Mouse (Mus musculus): Measurements from ENCODE around the gene Cfi. TPM values are rescaled to one million over a fixed set of nuclear protein-coding genes. Genes with fewer than 3 reads are reported as not detected.

Gene Cfi
- polyA plus RNA-seq, 2 experiments = 90.4 to 153 TPM

- Histone ChIP-seq H3K27ac (peak overlapping the region; percentile 6; the same call in 1 of the 2 replicates), H3K27me3 (ENCODE audit: control insufficient read depth, insufficient read depth, low read length) (no peaks in the 10 kb centered on the region), H3K9ac (replicated peaks) (no peak overlapping the region), H3K4me1 (replicated peaks; ENCODE audit: control insufficient read depth in 2 of 2, insufficient read depth in 2 of 2, low read length in 1 of 2) (peaks cover 24 to 32% of the 10 kb centered on the region in 2 experiments), H3K9me3 (ENCODE audit: control insufficient read depth, low read length) (no peaks in the 10 kb centered on the region), H3K36me3 (replicated peaks; ENCODE audit: control insufficient read depth, insufficient read depth, low read depth) (peaks cover 19% of the 10 kb centered on the region), H3K4me3 (ENCODE audit: insufficient read depth in 1 of 2, low read depth in 2 of 2, low read length in 2 of 2) (no peak overlapping the region), H3K4me2 (ENCODE audit: low read depth) (no peak overlapping the region)
- TF ChIP-seq EP300 (IDR thresholded peaks at IDR 0.05; ENCODE audit: low read depth) (no peak), CTCF (IDR thresholded peaks at IDR 0.05; ENCODE audit: low read depth) (no peak)
- 76% methylated on average over 13 of the region's 13 CpGs for WGBS (ENCODE audit: insufficient replicate concordance)
- DNase-seq (ENCODE audit: low read depth in 3 of 3, low spot score in 3 of 3) (no peak), ATAC-seq (ENCODE audit: insufficient read depth) (no peak)
Measured at GRCm38 (mm10) chr3:129887779-129888517, 52.3 kb downstream of the Cfi start.

- ATAC-seq (ENCODE audit: insufficient read depth) = no peak
- peaks cover under 1 to 9% of the 10 kb centered on the region in 2 experiments for H3K4me1 ChIP-seq (replicated peaks; ENCODE audit: control insufficient read depth in 2 of 2, insufficient read depth in 2 of 2, low read length in 1 of 2)
- H3K36me3 ChIP-seq (replicated peaks; ENCODE audit: control insufficient read depth, insufficient read depth, low read depth) = peaks cover 22% of the 10 kb centered on the region
- no peak overlapping the region for H3K4me3 ChIP-seq (ENCODE audit: insufficient read depth in 1 of 2, low read depth in 2 of 2, low read length in 2 of 2)
- no peaks in the 10 kb centered on the region for H3K27me3 ChIP-seq (ENCODE audit: control insufficient read depth, insufficient read depth, low read length)
- H3K27ac ChIP-seq = no peak overlapping the region
- TF ChIP-seq EP300 (IDR thresholded peaks at IDR 0.05; ENCODE audit: low read depth) = no peak
- TF ChIP-seq CTCF (IDR thresholded peaks at IDR 0.05; ENCODE audit: low read depth) = no peak
- H3K9ac ChIP-seq (replicated peaks) = no peak overlapping the region
- no peak for DNase-seq (ENCODE audit: low read depth in 3 of 3, low spot score in 3 of 3)
- no peaks in the 10 kb centered on the region for H3K9me3 ChIP-seq (ENCODE audit: control insufficient read depth, low read length)
- H3K4me2 ChIP-seq (ENCODE audit: low read depth) = no peak overlapping the region
- WGBS (ENCODE audit: insufficient replicate concordance) = 70% methylated on average over 5 of the region's 5 CpGs
Measured at GRCm38 (mm10) chr3:129892003-129892402, 56.3 kb downstream of the Cfi start.

- Histone ChIP-seq H3K4me1 (replicated peaks; ENCODE audit: control insufficient read depth in 2 of 2, insufficient read depth in 2 of 2, low read length in 1 of 2) (peaks cover 0 to 5% of the 10 kb centered on the region in 2 experiments; a peak in 2 of 4 replicates), H3K9ac (replicated peaks) (no peak overlapping the region), H3K9me3 (ENCODE audit: control insufficient read depth, low read length) (no peaks in the 10 kb centered on the region), H3K27ac (no peak overlapping the region), H3K4me3 (ENCODE audit: insufficient read depth in 1 of 2, low read depth in 2 of 2, low read length in 2 of 2) (no peak overlapping the region), H3K4me2 (ENCODE audit: low read depth) (no peak overlapping the region), H3K27me3 (ENCODE audit: control insufficient read depth, insufficient read depth, low read length) (no peaks in the 10 kb centered on the region), H3K36me3 (replicated peaks; ENCODE audit: control insufficient read depth, insufficient read depth, low read depth) (peaks cover 22% of the 10 kb centered on the region)
- 79% methylated on average over 3 of the region's 3 CpGs for WGBS (ENCODE audit: insufficient replicate concordance)
- no peak for ATAC-seq (ENCODE audit: insufficient read depth)
- TF ChIP-seq EP300 (IDR thresholded peaks at IDR 0.05; ENCODE audit: low read depth) = no peak
- TF ChIP-seq CTCF (IDR thresholded peaks at IDR 0.05; ENCODE audit: low read depth) = no peak
- DNase-seq (ENCODE audit: low read depth in 3 of 3, low spot score in 3 of 3) = no peak
Measured at GRCm38 (mm10) chr3:129893143-129893542, 57.5 kb downstream of the Cfi start.

GRCm38 (mm10) chr3:129896591-129896990 is 60.9 kb downstream of the Cfi start:
- 57% methylated on average over 6 of the region's 6 CpGs for WGBS (ENCODE audit: insufficient replicate concordance)
- H3K9me3 ChIP-seq (ENCODE audit: control insufficient read depth, low read length) = no peaks in the 10 kb centered on the region
- no peak for DNase-seq (ENCODE audit: low read depth in 3 of 3, low spot score in 3 of 3)
- peaks cover 4 to 5% of the 10 kb centered on the region in 2 experiments; a peak in 3 of 4 replicates for H3K4me1 ChIP-seq (replicated peaks; ENCODE audit: control insufficient read depth in 2 of 2, insufficient read depth in 2 of 2, low read length in 1 of 2)
- no peak overlapping the region for H3K4me2 ChIP-seq (ENCODE audit: low read depth)
- no peak for TF ChIP-seq EP300 (IDR thresholded peaks at IDR 0.05; ENCODE audit: low read depth)
- no peak for TF ChIP-seq CTCF (IDR thresholded peaks at IDR 0.05; ENCODE audit: low read depth)
- no peaks in the 10 kb centered on the region for H3K27me3 ChIP-seq (ENCODE audit: control insufficient read depth, insufficient read depth, low read length)
- peaks cover 8% of the 10 kb centered on the region for H3K36me3 ChIP-seq (replicated peaks; ENCODE audit: control insufficient read depth, insufficient read depth, low read depth)
- ATAC-seq (ENCODE audit: insufficient read depth) = no peak
- H3K9ac ChIP-seq (replicated peaks) = no peak overlapping the region
- H3K4me3 ChIP-seq (ENCODE audit: insufficient read depth in 1 of 2, low read depth in 2 of 2, low read length in 2 of 2) = no peak overlapping the region
- no peak overlapping the region for H3K27ac ChIP-seq

- H3K27ac ChIP-seq = no peak overlapping the region
- H3K4me3 ChIP-seq (ENCODE audit: insufficient read depth in 1 of 2, low read depth in 2 of 2, low read length in 2 of 2) = no peak overlapping the region
- 66% methylated on average over 4 of the region's 4 CpGs for WGBS (ENCODE audit: insufficient replicate concordance)
- no peaks in the 10 kb centered on the region for H3K27me3 ChIP-seq (ENCODE audit: control insufficient read depth, insufficient read depth, low read length)
- TF ChIP-seq EP300 (IDR thresholded peaks at IDR 0.05; ENCODE audit: low read depth) = no peak
- no peak for TF ChIP-seq CTCF (IDR thresholded peaks at IDR 0.05; ENCODE audit: low read depth)
- ATAC-seq (ENCODE audit: insufficient read depth) = no peak
- H3K9me3 ChIP-seq (ENCODE audit: control insufficient read depth, low read length) = no peaks in the 10 kb centered on the region
- no peaks in the 10 kb centered on the region; the same call in 1 of the 2 replicates for H3K36me3 ChIP-seq (replicated peaks; ENCODE audit: control insufficient read depth, insufficient read depth, low read depth)
- peaks cover 14 to 27% of the 10 kb centered on the region in 2 experiments for H3K4me1 ChIP-seq (replicated peaks; ENCODE audit: control insufficient read depth in 2 of 2, insufficient read depth in 2 of 2, low read length in 1 of 2)
- no peak overlapping the region for H3K9ac ChIP-seq (replicated peaks)
- no peak for DNase-seq (ENCODE audit: low read depth in 3 of 3, low spot score in 3 of 3)
- no peak overlapping the region for H3K4me2 ChIP-seq (ENCODE audit: low read depth)
Measured at GRCm38 (mm10) chr3:129898886-129899285, 63.2 kb downstream of the Cfi start.

Measured in liver, embryonic 14.5 days (tissue).